Mouse (Mus musculus) intestine, embryonic 16.5 days (tissue): Measurements from ENCODE around the gene Amfr. TPM values are rescaled to one million over a fixed set of nuclear protein-coding genes. Genes with fewer than 3 reads are reported as not detected.

ENCODE experiments used
- ATAC-seq: fragments of 200-750 bp; cut with Nextera tagmentation; 2 replicates; pipeline ENCODE4 v1.8.0; 2017; ENCODE audit warnings: moderate TSS enrichment, moderate library complexity
- H3K27ac ChIP-seq: fragments of 300-500 bp; sonication (generic); 2 replicates; pipeline ENCODE4 v1.5.1; 2014; ENCODE audit warnings: mild to moderate bottlenecking, low read length
- H3K27me3 ChIP-seq: fragments of 300-500 bp; sonication (generic); replicated peaks from 2 replicates; pipeline ENCODE4 v1.6.1; 2014; ENCODE audit warnings: low read length, control low read depth, mixed read lengths; ENCODE audit not compliant: control insufficient read depth, insufficient read depth
- H3K36me3 ChIP-seq: fragments of 300-500 bp; sonication (generic); 2 replicates; pipeline ENCODE4 v1.6.1; 2014; ENCODE audit warnings: low read length, control low read depth; ENCODE audit not compliant: control insufficient read depth, insufficient read depth
- H3K4me1 ChIP-seq: fragments of 300-500 bp; sonication (generic); 2 replicates; pipeline ENCODE4 v1.6.1; 2014; ENCODE audit warnings: low read length, control low read depth, mixed read lengths; ENCODE audit not compliant: control insufficient read depth, insufficient read depth
- H3K4me2 ChIP-seq: fragments of 300-500 bp; sonication (generic); 2 replicates; pipeline ENCODE4 v1.6.1; 2014; ENCODE audit warnings: low read depth, low read length, control low read depth
- H3K4me3 ChIP-seq: fragments of 300-500 bp; sonication (generic); 2 replicates; pipeline ENCODE4 v1.5.1; 2014; ENCODE audit warnings: mild to moderate bottlenecking, low read length
- H3K9ac ChIP-seq: fragments of 300-500 bp; sonication (generic); 2 replicates; pipeline ENCODE4 v1.6.1; 2014; ENCODE audit warnings: low read depth, low read length
- H3K9me3 ChIP-seq: fragments of 300-500 bp; sonication (generic); 2 replicates; pipeline ENCODE4 v1.6.1; 2016; ENCODE audit warnings: low read length, control low read depth; ENCODE audit not compliant: control insufficient read depth
- WGBS: fragments of 180-500 bp; shearing (Covaris S2); extraction: QIAGEN DNeasy Blood & Tissue Kit; methylation state at CpG from one replicate; pipeline ENCODE4 v1.1.7; 2014; 5-methylcytosine and 5-hydroxymethylcytosine counted together
- polyA plus RNA-seq: library from polyadenylated mRNA; unstranded; fragments of >200 nt; fragmentation: Nextera tagmentation; extraction: Ambion mirVana; gene quantifications from 2 replicates; pipeline ENCODE4 v1.2.1, GENCODE M21; 2015

Amfr gene
- polyA plus RNA-seq, 1 experiment from 2014 or later: 27.8 TPM

DNA sequence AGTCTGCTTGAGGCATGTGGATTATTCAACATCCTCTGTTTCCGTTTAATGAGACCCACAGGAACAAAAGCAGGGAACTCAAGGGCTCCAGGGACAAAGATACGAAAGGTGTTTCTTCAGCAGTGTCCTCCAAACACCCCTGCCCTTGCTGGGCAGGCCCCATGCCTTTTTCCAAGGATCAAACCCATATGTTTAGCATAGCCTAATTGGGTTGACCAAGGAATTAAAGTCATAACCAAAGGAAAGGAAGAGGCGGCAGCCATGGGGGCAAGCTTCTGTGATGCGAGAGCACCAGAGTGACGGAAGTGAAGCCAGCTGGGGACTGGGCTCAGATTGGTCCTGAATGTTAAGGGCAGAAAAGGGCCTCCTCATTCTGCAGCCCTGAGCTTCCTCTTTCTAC, 40.4 kb downstream of the Amfr start:
- no peak overlapping the region for H3K4me3 ChIP-seq
- no peak for ATAC-seq
- H3K27ac ChIP-seq: no peak overlapping the region
- H3K4me2 ChIP-seq: no peak overlapping the region
- no peak overlapping the region for H3K9ac ChIP-seq
- H3K4me1 ChIP-seq: peaks cover 10% of the 10 kb centered on the region; the same call in 1 of the 2 replicates
- WGBS: 90% methylated on average over 5 of the region's 5 CpGs
- H3K36me3 ChIP-seq: peaks cover 28% of the 10 kb centered on the region
- H3K9me3 ChIP-seq: no peaks in the 10 kb centered on the region
- no peaks in the 10 kb centered on the region for H3K27me3 ChIP-seq

DNA sequence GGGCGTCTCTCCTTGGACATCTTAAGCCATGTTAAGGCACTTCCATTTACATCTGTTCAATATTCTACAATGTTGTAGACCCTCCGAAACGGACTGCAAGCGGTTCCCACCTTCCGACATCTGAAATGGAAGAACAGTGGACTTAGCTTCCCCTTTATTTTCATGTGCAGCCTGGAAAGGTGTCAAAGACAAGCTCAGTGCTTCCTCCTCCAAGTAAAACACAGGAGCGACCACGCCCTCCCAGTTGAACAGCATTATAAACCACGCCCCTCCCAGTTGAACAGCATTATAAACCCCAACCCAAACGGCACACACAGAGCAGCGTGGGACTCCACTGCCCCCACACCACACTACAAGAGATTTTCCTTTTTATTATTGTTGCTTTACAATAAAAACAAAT, 41.2 kb downstream of the Amfr start:
- H3K9ac ChIP-seq: no peak overlapping the region
- H3K4me3 ChIP-seq: no peak overlapping the region
- no peaks in the 10 kb centered on the region for H3K27me3 ChIP-seq
- no peak for ATAC-seq
- no peaks in the 10 kb centered on the region for H3K9me3 ChIP-seq
- H3K4me1 ChIP-seq: peaks cover 10% of the 10 kb centered on the region; the same call in 1 of the 2 replicates
- H3K27ac ChIP-seq: no peak overlapping the region
- peaks cover 28% of the 10 kb centered on the region for H3K36me3 ChIP-seq
- H3K4me2 ChIP-seq: no peak overlapping the region
- WGBS: 77% methylated on average over 10 of the region's 10 CpGs

DNA sequence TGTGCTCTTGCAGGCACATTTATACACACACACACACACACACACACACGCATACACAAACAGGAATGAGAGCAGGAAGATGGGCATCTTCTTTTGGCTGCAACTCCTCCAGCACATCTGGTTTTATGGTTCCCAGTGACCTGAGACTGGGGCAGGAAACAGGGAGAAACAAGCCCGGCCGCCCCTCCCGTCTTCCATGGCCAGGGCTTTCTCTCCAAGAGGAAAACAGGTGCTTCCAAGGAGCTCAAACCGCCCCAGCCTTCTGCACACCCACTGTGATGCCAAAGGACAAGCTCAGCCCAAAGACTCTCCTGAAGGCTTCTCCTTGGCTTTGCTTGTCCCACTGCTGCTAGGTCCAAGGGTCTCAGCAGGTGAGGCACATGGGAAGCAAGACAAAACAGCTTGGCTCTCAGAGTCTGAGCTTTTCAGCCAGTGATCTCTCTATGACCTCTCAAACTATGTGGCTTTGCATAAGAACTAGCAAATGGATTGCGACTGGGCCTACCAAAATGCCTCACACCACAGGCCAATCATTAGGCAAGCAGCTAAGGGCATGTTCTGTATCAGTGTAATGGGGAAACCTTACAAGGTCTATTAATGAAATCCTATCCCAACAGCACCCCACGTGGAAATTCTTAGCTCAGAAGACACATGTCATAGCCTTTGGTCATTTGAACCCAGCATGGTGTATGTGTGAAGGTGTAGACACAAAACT, 42.9 kb downstream of the Amfr start:
- no peak overlapping the region for H3K4me2 ChIP-seq
- H3K9ac ChIP-seq: no peak overlapping the region
- H3K27ac ChIP-seq: no peak overlapping the region
- no peak for ATAC-seq
- WGBS: 67% methylated on average over 7 of the region's 7 CpGs
- H3K4me3 ChIP-seq: no peak overlapping the region
- no peaks in the 10 kb centered on the region for H3K9me3 ChIP-seq
- H3K36me3 ChIP-seq: peaks cover 22% of the 10 kb centered on the region
- no peaks in the 10 kb centered on the region for H3K27me3 ChIP-seq
- 0 out of 2 replicates have a peak, but pooled peaks cover 3% of the 10 kb centered on the region for H3K4me1 ChIP-seq

GRCm38 (mm10) chr8:93968293-93968692, 44.3 kb downstream of the Amfr start:
- Histone ChIP-seq H3K4me3 (no peak overlapping the region), H3K9me3 (no peaks in the 10 kb centered on the region), H3K27me3 (no peaks in the 10 kb centered on the region), H3K9ac (no peak overlapping the region), H3K27ac (no peak overlapping the region), H3K36me3 (peaks cover 15% of the 10 kb centered on the region), H3K4me2 (no peak overlapping the region), H3K4me1 (no peaks in the 10 kb centered on the region)
- 0 out of 2 replicates have a peak, but pooled peaks have one; percentile 28 for ATAC-seq
- 65% methylated on average over 6 of the region's 6 CpGs for WGBS

GRCm38 (mm10) chr8:93960909-93961308, 51.7 kb downstream of the Amfr start:
- Histone ChIP-seq H3K4me2 (no peak overlapping the region), H3K27me3 (no peaks in the 10 kb centered on the region), H3K9me3 (no peaks in the 10 kb centered on the region), H3K4me1 (no peaks in the 10 kb centered on the region), H3K27ac (no peak overlapping the region), H3K36me3 (0 out of 2 replicates have a peak, but pooled peaks cover 3% of the 10 kb centered on the region), H3K4me3 (no peak overlapping the region), H3K9ac (no peak overlapping the region)
- WGBS: 84% methylated on average over 6 of the region's 6 CpGs
- ATAC-seq: no peak

GRCm38 (mm10) chr8:93958402-93958801, 54.2 kb downstream of the Amfr start:
- Histone ChIP-seq H3K9me3 (no peaks in the 10 kb centered on the region), H3K27ac (no peak overlapping the region), H3K4me1 (no peaks in the 10 kb centered on the region), H3K4me2 (no peak overlapping the region), H3K27me3 (no peaks in the 10 kb centered on the region), H3K36me3 (0 out of 2 replicates have a peak, but pooled peaks cover 3% of the 10 kb centered on the region), H3K9ac (no peak overlapping the region), H3K4me3 (no peak overlapping the region)
- WGBS: 86% methylated on average over 9 of the region's 9 CpGs
- ATAC-seq: no peak

- no peak for ATAC-seq
- no peak overlapping the region for H3K4me3 ChIP-seq
Observed at GRCm38 (mm10) chr8:93952511-93952910, 60.1 kb downstream of the Amfr start.

GRCm38 (mm10) chr8:93950133-93950532, 62.5 kb downstream of the Amfr start:
- Histone ChIP-seq H3K4me2 (no peak overlapping the region), H3K9ac (no peak overlapping the region), H3K36me3 (no peaks in the 10 kb centered on the region), H3K27ac (no peak overlapping the region), H3K4me1 (no peaks in the 10 kb centered on the region), H3K27me3 (no peaks in the 10 kb centered on the region), H3K9me3 (no peaks in the 10 kb centered on the region), H3K4me3 (no peak overlapping the region)
- 77% methylated on average over 14 of the region's 14 CpGs for WGBS
- ATAC-seq: no peak

More at GRCm38 (mm10) chr8:93952511-93952910, 60.1 kb downstream of the Amfr start:
- WGBS: 84% methylated on average over 9 of the region's 9 CpGs
- Histone ChIP-seq H3K4me1 (no peaks in the 10 kb centered on the region), H3K27me3 (no peaks in the 10 kb centered on the region), H3K9me3 (no peaks in the 10 kb centered on the region), H3K4me2 (no peak overlapping the region), H3K27ac (no peak overlapping the region), H3K36me3 (0 out of 2 replicates have a peak, but pooled peaks cover 3% of the 10 kb centered on the region), H3K9ac (no peak overlapping the region)

GRCm38 (mm10) chr8:93946397-93946796, 66.2 kb downstream of the Amfr start:
- H3K4me1 ChIP-seq: no peaks in the 10 kb centered on the region
- no peaks in the 10 kb centered on the region for H3K27me3 ChIP-seq
- no peaks in the 10 kb centered on the region for H3K36me3 ChIP-seq
- 91% methylated on average over 1 of the region's 1 CpGs for WGBS
- ATAC-seq: peak; percentile 84
- H3K9ac ChIP-seq: no peak overlapping the region
- no peak overlapping the region for H3K4me2 ChIP-seq
- no peak overlapping the region for H3K4me3 ChIP-seq
- H3K9me3 ChIP-seq: no peaks in the 10 kb centered on the region
- no peak overlapping the region for H3K27ac ChIP-seq
